Mouse (Mus musculus) lung, postnatal 0 days (tissue): ENCODE measurements around the gene Slc16a7.

Source experiments
- CTCF ChIP-seq: IDR thresholded peaks from 2 replicates; pipeline ENCODE4 v1.5.1; 2016; ENCODE audit warnings: antibody characterized with exemption, mild to moderate bottlenecking
- EP300 ChIP-seq: IDR thresholded peaks from 2 replicates; pipeline ENCODE4 v1.6.1; 2016; ENCODE audit warnings: antibody characterized with exemption, mild to moderate bottlenecking, control low read depth

GRCm38 (mm10) chr10:125273759-125274158 is 115.5 kb downstream of the Slc16a7 start:
- TF ChIP-seq EP300 (no peak), CTCF (no peak)
